Mouse (Mus musculus): ENCODE measurements at regions not wholly inside any gene's neighbourhood (a gene's known extent, or its start where the extent isn't known, plus 50 kb on each side); places are given as distances from the start of the nearest gene placed in this dataset.

DNA sequence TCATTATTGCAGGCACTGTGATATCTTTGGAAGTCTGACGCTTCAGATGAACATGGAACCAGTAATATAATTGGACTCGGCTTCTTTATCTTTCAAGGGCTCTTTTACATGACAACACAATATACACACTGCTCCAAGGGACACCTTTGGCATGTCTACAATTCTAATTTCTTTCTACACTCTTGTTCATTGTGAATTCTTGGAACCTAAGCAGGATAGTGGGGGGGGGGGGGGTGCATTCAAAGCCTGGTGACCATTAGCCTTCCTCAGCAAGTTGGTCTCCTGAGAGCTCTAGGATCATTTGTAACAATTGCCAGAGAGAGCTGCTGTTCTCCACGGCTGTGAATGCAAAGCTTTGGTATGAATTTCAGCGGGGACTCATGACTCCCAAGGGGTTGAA, 252.2 kb upstream of the Zeb2 start:
- TF ChIP-seq CTCF (IDR thresholded peaks at IDR 0.05; ENCODE audit: insufficient read depth, low read length): no peak
- no peak for TF ChIP-seq POLR2A (IDR thresholded peaks at IDR 0.05; ENCODE audit: borderline replicate concordance, extremely low read depth, low read depth, low read length)

Measured in lung, adult 2 months (tissue).